Mouse (Mus musculus) C2C12 (cell line): Measurements from ENCODE around the gene Ccnd1. TPM values are rescaled to one million over a fixed set of nuclear protein-coding genes. Genes with fewer than 3 reads are reported as not detected.
"Not testable (repeated sequence)": the region's sequence is repeated elsewhere in the genome, so short reads cannot be mapped to it uniquely, and the experiment has no call there.

Experiments used
- H3K27me3 ChIP-seq: one replicate; pipeline ENCODE4 v1.6.1; 2011; ENCODE audit not compliant: control insufficient read depth, insufficient read depth, insufficient read length
- H3K36me3 ChIP-seq: one replicate; pipeline ENCODE4 v1.6.1; 2011; ENCODE audit not compliant: control insufficient read depth, insufficient read depth
- H3K4me3 ChIP-seq: one replicate; pipeline ENCODE4 v1.5.1; 2011; ENCODE audit warnings: mild to moderate bottlenecking, control low read depth; ENCODE audit not compliant: poor library complexity, insufficient read depth, severe bottlenecking
- H3K79me2 ChIP-seq: one replicate; pipeline ENCODE4 v1.6.1; 2011; ENCODE audit not compliant: control insufficient read depth, insufficient read depth
- H3K79me3 ChIP-seq: one replicate; pipeline ENCODE4 v1.6.1; 2011; ENCODE audit warnings: low read depth, control low read depth
- H3ac ChIP-seq: one replicate; pipeline ENCODE3; 2011; ENCODE audit warnings: low read depth; ENCODE audit not compliant: control insufficient read depth, insufficient read length
- CEBPB ChIP-seq: IDR thresholded peaks from one replicate; pipeline ENCODE4 v1.6.1; 2011; ENCODE audit warnings: low read depth, mild to moderate bottlenecking, control low read depth, moderate library complexity
- CTCF ChIP-seq: IDR thresholded peaks from one replicate; pipeline ENCODE4 v1.5.1; 2011; ENCODE audit not compliant: control insufficient read depth, insufficient read depth, insufficient read length
- FOSL1 ChIP-seq: IDR thresholded peaks from one replicate; pipeline ENCODE4 v1.8.0; 2011; ENCODE audit warnings: mild to moderate bottlenecking, low read length; ENCODE audit not compliant: poor library complexity, insufficient read depth, severe bottlenecking
- MAX ChIP-seq: IDR thresholded peaks from one replicate; pipeline ENCODE4 v1.6.1; 2011; ENCODE audit warnings: mild to moderate bottlenecking, control low read depth
- MYOD1 ChIP-seq: IDR thresholded peaks from one replicate; pipeline ENCODE4 v1.6.1; 2011; ENCODE audit warnings: low read depth; ENCODE audit not compliant: control insufficient read depth, insufficient read length
- MYOG ChIP-seq: IDR thresholded peaks from one replicate; pipeline ENCODE4 v1.6.1; 2011; ENCODE audit not compliant: control insufficient read depth, insufficient read length; ENCODE audit errors: extremely low read depth
- USF1 ChIP-seq: IDR thresholded peaks from one replicate; pipeline ENCODE4 v1.6.1; 2011; ENCODE audit warnings: low read depth, mild to moderate bottlenecking, control low read depth, moderate library complexity
- polyA plus RNA-seq: library from polyadenylated mRNA; unstranded; fragments of >200 nt; fragmentation: generic; extraction: Trizol; gene quantifications from one replicate; pipeline ENCODE4 v1.2.1, GENCODE M21; 2012; ENCODE audit warnings: missing spikeins

The Ccnd1 gene
- polyA plus RNA-seq, 1 experiment, result 196 TPM

DNA sequence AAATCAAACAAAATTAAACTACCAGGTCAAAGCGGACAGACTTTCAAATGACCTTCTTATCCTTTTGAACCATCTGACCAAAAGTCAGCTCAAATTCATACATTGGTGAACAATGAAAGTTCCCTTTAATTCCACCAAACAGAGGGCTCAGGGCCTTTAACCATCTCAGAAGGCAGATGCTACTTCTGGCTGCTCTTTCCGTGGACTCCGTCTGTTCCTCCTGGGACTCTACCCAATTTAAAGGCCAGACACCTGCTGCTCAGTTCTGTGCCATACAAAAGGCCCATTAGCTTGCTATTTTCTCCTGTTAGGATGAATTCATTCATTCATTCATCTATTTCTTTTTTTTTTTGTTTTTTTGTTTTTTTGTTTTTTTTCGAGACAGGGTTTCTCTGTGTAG lies 26.8 kb downstream of the Ccnd1 start:
- H3K36me3 ChIP-seq, result no peaks in the 10 kb centered on the region
- no peaks in the 10 kb centered on the region for H3K27me3 ChIP-seq
- peaks cover 19% of the 10 kb centered on the region for H3K79me2 ChIP-seq
- no peak for TF ChIP-seq CEBPB
- no peak for TF ChIP-seq USF1
- no peak for TF ChIP-seq FOSL1
- TF ChIP-seq MAX, result no peak
- no peak for TF ChIP-seq MYOG
- TF ChIP-seq CTCF, result no peak
- TF ChIP-seq MYOD1, result no peak
- no peak overlapping the region for H3ac ChIP-seq
- H3K79me3 ChIP-seq, result no peaks in the 10 kb centered on the region
- H3K4me3 ChIP-seq, result no peak overlapping the region

- TF ChIP-seq CEBPB, result no peak
- no peak for TF ChIP-seq MAX
- TF ChIP-seq USF1, result no peak
- TF ChIP-seq CTCF, result no peak
- no peak for TF ChIP-seq MYOG
- TF ChIP-seq FOSL1, result no peak
- H3K79me3 ChIP-seq, result no peaks in the 10 kb centered on the region
- no peak overlapping the region for H3K4me3 ChIP-seq
- no peaks in the 10 kb centered on the region for H3K27me3 ChIP-seq
- H3K79me2 ChIP-seq, result peaks cover 9% of the 10 kb centered on the region
- H3K36me3 ChIP-seq, result no peaks in the 10 kb centered on the region
- H3ac ChIP-seq, result no peak overlapping the region
Observed at GRCm38 (mm10) chr7:144911121-144911520, 28.6 kb downstream of the Ccnd1 start.

DNA sequence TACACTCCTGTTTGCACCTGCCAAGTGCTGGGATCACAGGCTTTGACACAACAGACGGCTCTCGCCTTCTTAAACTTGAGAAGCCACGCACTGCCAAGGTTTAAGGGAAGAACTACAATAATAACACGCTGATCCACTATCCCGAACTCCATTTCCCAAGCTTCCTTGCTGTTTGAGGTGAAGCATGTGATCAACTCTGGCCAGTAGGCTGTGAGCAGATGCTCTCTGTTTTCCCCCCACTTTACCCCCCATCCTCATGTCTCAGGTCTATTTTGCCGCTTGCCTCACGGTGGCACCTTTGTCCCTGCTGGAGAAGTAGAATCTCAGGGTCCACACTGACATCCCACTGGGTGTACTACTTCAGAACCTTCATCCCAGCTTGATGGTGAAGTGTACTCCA lies 31.0 kb downstream of the Ccnd1 start:
- Histone ChIP-seq H3K36me3 (no peaks in the 10 kb centered on the region), H3K27me3 (no peaks in the 10 kb centered on the region), H3K79me3 (no peaks in the 10 kb centered on the region), H3K79me2 (no peaks in the 10 kb centered on the region), H3K4me3 (no peak overlapping the region), H3ac (no peak overlapping the region)
- TF ChIP-seq MYOG, result no peak
- TF ChIP-seq CTCF, result no peak
- no peak for TF ChIP-seq USF1

DNA sequence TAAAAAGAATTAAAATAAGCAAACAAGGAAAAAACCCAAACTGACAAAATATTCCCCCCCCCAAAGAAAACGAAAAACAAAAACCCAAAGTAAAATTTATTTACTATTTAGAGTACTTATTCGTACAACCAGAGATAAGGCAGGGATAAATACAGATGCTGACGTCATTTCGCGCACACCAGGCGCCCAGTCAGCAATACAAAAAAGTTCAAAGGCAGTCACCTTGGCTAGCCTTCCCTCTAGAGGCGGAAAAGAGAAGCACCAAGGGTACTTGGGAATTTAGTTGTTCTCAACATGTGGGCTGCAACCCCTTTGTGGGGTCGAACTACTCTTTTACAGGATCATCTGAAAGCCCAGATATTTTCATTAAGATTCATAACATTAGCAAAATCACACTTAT lies 31.9 kb downstream of the Ccnd1 start:
- H3K79me3 ChIP-seq, result no peaks in the 10 kb centered on the region
- no peaks in the 10 kb centered on the region for H3K27me3 ChIP-seq
- no peak overlapping the region for H3ac ChIP-seq
- no peaks in the 10 kb centered on the region for H3K36me3 ChIP-seq
- H3K4me3 ChIP-seq, result no peak overlapping the region
- no peaks in the 10 kb centered on the region for H3K79me2 ChIP-seq
- TF ChIP-seq CTCF (no peak), USF1 (no peak), CEBPB (no peak), MYOG (no peak)

DNA sequence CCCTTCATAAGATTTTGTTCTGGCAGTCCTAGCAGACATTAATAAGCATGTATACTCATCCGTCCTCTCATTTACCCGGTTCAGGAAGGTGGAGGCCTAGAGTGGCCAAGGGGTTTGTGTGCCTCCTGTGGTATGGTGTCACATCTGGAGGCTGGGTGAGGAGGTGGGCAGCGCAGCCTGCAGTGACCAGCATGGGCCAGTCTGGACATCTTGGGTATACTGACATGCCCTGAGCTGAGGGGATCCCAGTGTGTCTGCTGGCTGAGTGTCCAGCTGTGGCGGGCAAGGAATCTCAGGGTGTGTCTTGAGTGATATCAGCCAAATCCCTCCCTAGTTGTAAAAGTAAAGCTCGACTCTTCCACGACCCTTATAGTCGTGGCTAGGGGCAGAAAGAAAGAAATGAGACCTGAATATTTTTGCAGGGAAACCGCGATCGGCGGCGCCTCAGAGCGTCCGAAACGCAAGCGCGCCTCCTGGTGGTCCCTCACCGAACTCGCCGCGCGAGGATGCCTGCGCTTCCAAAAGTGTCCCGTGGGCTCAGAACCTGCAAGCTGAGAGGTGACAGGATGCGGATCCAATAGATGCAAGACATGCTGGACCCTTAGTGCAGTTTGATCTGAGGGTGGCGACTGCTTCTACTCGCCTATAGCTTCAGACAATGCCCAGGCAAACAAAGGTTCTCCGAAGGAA lies 32.9 kb downstream of the Ccnd1 start:
- Histone ChIP-seq H3K79me3 (no peaks in the 10 kb centered on the region), H3K4me3 (no peak overlapping the region), H3ac (no peak overlapping the region), H3K27me3 (peaks cover 3% of the 10 kb centered on the region), H3K79me2 (no peaks in the 10 kb centered on the region), H3K36me3 (no peaks in the 10 kb centered on the region)
- no peak for TF ChIP-seq CEBPB
- no peak for TF ChIP-seq MYOG
- TF ChIP-seq CTCF, result peak; percentile 82
- TF ChIP-seq MAX, result no peak
- no peak for TF ChIP-seq FOSL1
- no peak for TF ChIP-seq MYOD1

DNA sequence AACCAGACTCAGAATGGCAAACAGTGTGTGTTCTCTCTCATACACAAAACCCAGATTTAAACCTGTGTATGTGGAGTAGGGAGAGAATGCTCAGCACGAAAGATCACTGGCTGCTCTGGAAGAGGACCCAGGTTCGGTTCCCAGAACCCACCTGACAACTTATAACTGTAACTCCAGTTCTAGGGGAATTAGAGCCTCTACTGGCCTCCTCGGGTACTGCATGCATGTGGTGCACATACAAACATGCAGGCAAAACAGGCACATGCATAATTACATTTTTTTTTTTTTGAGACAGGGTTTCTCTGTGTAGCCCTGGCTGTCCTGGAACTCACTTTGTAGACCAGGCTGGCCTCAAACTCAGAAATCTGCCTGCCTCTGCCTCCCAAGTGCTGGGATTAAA lies 34.2 kb downstream of the Ccnd1 start:
- not testable (repeated sequence) for H3K27me3 ChIP-seq, H3K4me3 ChIP-seq, H3K36me3 ChIP-seq, H3K79me3 ChIP-seq, H3K79me2 ChIP-seq, H3ac ChIP-seq

- H3K4me3 ChIP-seq, result no peak overlapping the region
- no peak for TF ChIP-seq FOSL1
- no peak for TF ChIP-seq MAX
- TF ChIP-seq CTCF, result no peak
- TF ChIP-seq MYOG, result no peak
- no peak for TF ChIP-seq MYOD1
- no peak for TF ChIP-seq CEBPB
- no peak for TF ChIP-seq USF1
- H3ac ChIP-seq, result no peak overlapping the region
- no peaks in the 10 kb centered on the region for H3K79me2 ChIP-seq
- H3K79me3 ChIP-seq, result no peaks in the 10 kb centered on the region
- peaks cover 43% of the 10 kb centered on the region for H3K27me3 ChIP-seq
- no peaks in the 10 kb centered on the region for H3K36me3 ChIP-seq
Observed at GRCm38 (mm10) chr7:144898506-144898905, 41.2 kb downstream of the Ccnd1 start.
